11 mouse cellular contexts compared by ENCODE assay signal in the genomic region with DNA sequence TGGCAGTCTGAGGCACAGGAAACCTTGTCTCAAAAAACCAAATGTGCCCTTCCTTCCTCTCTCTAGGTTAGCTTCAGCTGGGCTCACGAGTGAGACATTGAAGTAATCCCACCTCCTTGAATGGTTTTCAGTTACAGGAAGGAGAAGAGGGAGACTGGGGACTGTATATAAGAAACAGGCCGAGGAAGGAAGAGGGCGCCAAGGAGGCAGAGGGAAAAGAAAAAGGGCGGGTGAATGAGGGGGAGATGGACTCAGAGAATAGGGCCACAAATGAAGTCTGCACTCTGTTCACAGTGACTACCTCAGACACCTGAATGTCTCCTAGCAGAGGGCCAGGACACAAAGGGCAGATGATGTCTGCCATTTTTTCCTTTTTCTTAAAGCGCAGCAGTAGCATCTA.
DNase-seq lines count a peak whose midpoint lies in the region; ATAC-seq and TF ChIP-seq lines count a peak whose summit lies in the region.
"Had no signal": no experiment of that assay in that cellular context is flagged by ENCODE, and none has a peak within 500 bp of the region (broad histone marks: within the 10 kb centered on the region; RNA-seq: fewer than 3 reads in every experiment).

No protein-coding gene starts in this region.

- no peak overlapping the region for H3K4me2 ChIP-seq in forebrain, postnatal 0 days (ENCODE audit: low read depth)
- H3K4me2 ChIP-seq: liver, embryonic 15.5 days had no signal

- no peaks in the 10 kb centered on the region for H3K9me3 ChIP-seq in forebrain, postnatal 0 days (ENCODE audit: low read length)
- H3K9me3 ChIP-seq: liver, embryonic 15.5 days had no signal

- H3K27ac ChIP-seq in forebrain, postnatal 0 days (ENCODE audit: low read depth, low read length): peak overlapping the region; percentile 46; the same call in 1 of the 2 replicates
- H3K27ac ChIP-seq: liver, embryonic 15.5 days had no signal

- H3K9ac ChIP-seq in forebrain, postnatal 0 days: no peak overlapping the region
- H3K9ac ChIP-seq: liver, embryonic 15.5 days had no signal

- 21% methylated on average over 5 of the region's 5 CpGs for WGBS in forebrain, postnatal 0 days

- TF ChIP-seq CTCF in brain, embryonic 14.5 days (IDR thresholded peaks at IDR 0.05; ENCODE audit: borderline replicate concordance, extremely low read depth, insufficient read depth, insufficient read length): no peak
- 0 out of 2 replicates have a peak, but pooled peaks have one; percentile 27 for TF ChIP-seq CTCF in forebrain, postnatal 0 days (IDR thresholded peaks at IDR 0.05; ENCODE audit: low read depth)

- peak; percentile 72 for DNase-seq in 416B (ENCODE audit: low read depth)
- peak; percentile 64 for DNase-seq in brain, embryonic 14.5 days (ENCODE audit: low read depth)
- DNase-seq in forebrain, postnatal 0 days: no peak
- no peak for DNase-seq in cerebellum, adult 11 months
- no peak for DNase-seq in cerebellum, adult 9-11 months
- DNase-seq in right cerebral cortex, adult 18-20 months: no peak
- DNase-seq: adrenal gland, postnatal 14 days; cerebellum, adult 9-10 months; right cerebral cortex, postnatal 25 days had no signal

- no peak overlapping the region for H3K4me3 ChIP-seq in forebrain, postnatal 0 days (ENCODE audit: low read depth, low read length)
- H3K4me3 ChIP-seq: liver, embryonic 15.5 days had no signal

- peaks cover 16% of the 10 kb centered on the region; the same call in 1 of the 2 replicates for H3K4me1 ChIP-seq in forebrain, postnatal 0 days (ENCODE audit: insufficient read depth)
- H3K4me1 ChIP-seq: liver, embryonic 15.5 days had no signal

- peak; percentile 54; the same call in 1 of the 2 replicates for ATAC-seq in forebrain, postnatal 0 days
- ATAC-seq in megakaryocyte progenitor cell, adult 5-6 weeks (replicated peaks; ENCODE audit: poor library complexity): peak; percentile 57

- TF ChIP-seq POLR2A in brain, embryonic 14.5 days (IDR thresholded peaks at IDR 0.05; ENCODE audit: borderline replicate concordance, extremely low read depth, insufficient read depth, insufficient read length, poor library complexity, severe bottlenecking): no peak

- no peaks in the 10 kb centered on the region for H3K27me3 ChIP-seq in forebrain, postnatal 0 days (ENCODE audit: insufficient read depth, low read length)
- H3K27me3 ChIP-seq: liver, embryonic 15.5 days had no signal

- H3K36me3 ChIP-seq in forebrain, postnatal 0 days (ENCODE audit: insufficient read depth): no peaks in the 10 kb centered on the region
- H3K36me3 ChIP-seq: liver, embryonic 15.5 days had no signal

Comparison
In these comparisons a context has a peak if more than half of its experiments do, and no peak if none do; other contexts are left out.
1. DNase-seq: peak in 416B (single experiment) and brain, embryonic 14.5 days (single experiment); none in forebrain, postnatal 0 days (single experiment), cerebellum, adult 11 months (single experiment), cerebellum, adult 9-11 months (single experiment) and right cerebral cortex, adult 18-20 months (single experiment).